Mouse (Mus musculus): ENCODE data around the gene Olfr625-ps1.
"Not testable (repeated sequence)": the region's sequence is repeated elsewhere in the genome, so short reads cannot be mapped to it uniquely, and the experiment has no call there.

The Olfr625-ps1 gene

DNA sequence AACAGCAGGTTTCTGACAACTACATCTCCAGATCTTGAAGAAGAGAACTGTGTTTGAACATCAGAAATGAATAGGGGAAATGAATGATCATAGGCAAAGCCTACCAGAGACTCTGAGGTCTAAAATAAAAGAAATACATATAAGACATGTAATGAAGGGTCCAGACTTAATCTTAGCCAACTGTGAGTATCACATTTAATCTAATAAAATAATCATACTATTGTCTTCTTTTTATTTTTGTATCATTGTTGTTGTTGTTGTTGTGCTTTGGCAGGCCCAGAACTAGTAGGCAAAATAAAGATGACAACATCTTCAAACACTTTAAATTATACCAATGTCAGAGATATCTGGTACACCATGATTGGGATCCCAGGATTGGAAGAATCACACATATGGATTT is at the start of gene Olfr625-ps1:
Gene Olfr625-ps1, plus strand, starts transcription at position 301 of the 400 bp plus-strand sequence.
- DNase-seq (ENCODE audit: low spot score): no peak

DNA sequence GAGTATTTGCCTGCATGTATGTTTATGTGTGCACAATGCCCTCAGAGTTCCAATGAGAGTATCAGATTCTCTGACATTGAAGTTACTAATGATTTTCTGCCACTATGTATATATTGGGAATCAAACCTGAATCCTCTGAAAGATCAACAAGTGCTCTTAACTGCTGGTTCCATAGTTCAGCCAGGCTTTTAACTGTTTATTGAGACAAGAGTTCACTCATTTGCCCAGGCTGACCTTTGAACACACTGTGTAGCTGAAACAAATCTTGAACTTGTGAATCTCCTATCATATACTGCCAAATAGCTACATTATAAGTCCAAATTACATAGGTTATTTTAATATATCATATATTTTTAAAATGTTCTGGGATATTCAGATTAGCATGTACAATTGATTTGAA is 45.7 kb upstream of the Olfr625-ps1 start:
- DNase-seq (ENCODE audit: low spot score): no peak

GRCm38 (mm10) chr7:103642602-103643001 is 39.9 kb upstream of the Olfr625-ps1 start, which contains the start of gene Olfr622:
Olfr622 (minus strand) TSS chr7:103642702.
- DNase-seq (ENCODE audit: low spot score): no peak

GRCm38 (mm10) chr7:103644070-103644469 is 38.5 kb upstream of the Olfr625-ps1 start:
- DNase-seq (ENCODE audit: low spot score): no peak

DNA sequence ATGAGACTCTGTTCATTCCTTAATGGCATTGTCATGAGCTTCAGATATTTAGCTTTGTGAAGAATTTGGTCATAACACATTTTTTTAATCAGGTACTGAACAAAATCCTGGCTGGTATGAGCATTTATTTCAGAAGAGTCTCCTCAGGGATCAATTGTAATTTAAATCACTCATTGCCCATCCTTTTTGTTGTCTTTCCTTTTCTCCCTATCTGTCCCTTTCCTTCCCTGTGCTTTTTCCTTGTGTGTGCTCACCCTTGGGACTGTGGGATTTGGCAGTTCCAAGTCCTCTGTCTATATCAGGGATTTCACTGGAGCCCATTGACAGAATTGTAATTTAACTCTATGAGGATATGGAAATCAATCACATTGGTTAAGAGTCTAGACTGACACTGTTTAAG is 18.9 kb upstream of the Olfr625-ps1 start, which contains the start of gene Olfr623:
Gene Olfr623, minus strand, starts transcription at position 101 of the 400 bp plus-strand sequence.
- DNase-seq (ENCODE audit: low spot score): no peak

DNA sequence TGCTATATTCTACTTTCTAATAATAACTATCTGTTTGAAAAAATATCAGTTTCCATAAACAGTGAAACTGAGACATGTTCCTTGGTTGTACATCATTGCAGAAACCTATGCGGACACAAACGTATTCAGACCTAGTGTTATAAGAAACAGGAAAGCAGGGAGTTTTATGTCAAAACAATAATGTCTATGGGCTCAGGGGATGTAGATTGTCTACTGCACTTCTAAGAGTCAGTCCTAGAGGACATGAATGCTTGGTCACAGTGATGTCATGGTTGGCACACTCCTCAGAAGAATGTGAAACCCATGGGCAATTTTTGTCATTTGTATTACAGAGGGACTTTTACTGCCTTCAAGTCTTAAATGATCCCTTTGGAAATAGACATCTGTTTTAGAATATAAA is 11.4 kb upstream of the Olfr625-ps1 start, which contains the start of gene Olfr624:
Gene Olfr624, minus strand, starts transcription at position 101 of the 400 bp plus-strand sequence.
- no peak for DNase-seq (ENCODE audit: low spot score)

GRCm38 (mm10) chr7:103699469-103699868 is 16.9 kb downstream of the Olfr625-ps1 start:
- no peak for DNase-seq (ENCODE audit: low spot score)

DNA sequence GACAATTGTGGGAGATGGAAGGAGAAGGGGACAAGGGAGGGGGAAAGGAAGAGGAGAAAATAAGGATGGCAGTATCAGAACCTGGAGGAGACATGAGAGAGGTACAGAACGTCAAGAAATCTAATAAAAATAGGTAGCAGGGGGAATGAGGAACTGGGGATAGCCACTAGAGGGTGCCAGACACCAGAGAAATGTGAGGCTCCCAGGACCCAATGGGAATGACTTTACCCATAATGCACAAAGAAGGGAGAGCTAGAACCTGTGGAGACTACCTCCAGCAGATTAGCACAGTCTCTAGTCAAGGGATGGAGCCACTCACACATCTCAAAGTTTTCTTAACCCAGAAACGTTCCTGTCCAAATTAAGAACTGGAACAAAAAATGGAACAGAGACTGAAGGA is 29.5 kb downstream of the Olfr625-ps1 start:
- peak; percentile 13 for DNase-seq (ENCODE audit: low spot score)

- no peak for DNase-seq (ENCODE audit: low spot score)
Observed at GRCm38 (mm10) chr7:103714371-103714770, 31.9 kb downstream of the Olfr625-ps1 start, which contains the start of gene Olfr243. Olfr243 (plus strand) TSS chr7:103714671.

GRCm38 (mm10) chr7:103716398-103716797 is 33.9 kb downstream of the Olfr625-ps1 start:
- not testable (repeated sequence) for DNase-seq (ENCODE audit: low spot score)

- no peak for DNase-seq (ENCODE audit: low spot score)
Observed at GRCm38 (mm10) chr7:103730074-103730473, 47.6 kb downstream of the Olfr625-ps1 start, which contains the start of gene Olfr628. Olfr628 (plus strand) TSS chr7:103730374.
